Mouse (Mus musculus) embryonic fibroblast, embryonic 13.5 days (primary cell): ENCODE results near the gene Vcam1. TPM values are rescaled to one million over a fixed set of nuclear protein-coding genes. Genes with fewer than 3 reads are reported as not detected.

Experiments used
- H3K27ac ChIP-seq: 2 replicates; pipeline ENCODE4 v1.5.1; 2012; ENCODE audit warnings: low read length, control low read depth, inconsistent platforms; ENCODE audit not compliant: insufficient read depth
- H3K4me1 ChIP-seq: 2 replicates; pipeline ENCODE4 v1.6.1; 2011; ENCODE audit warnings: low read length; ENCODE audit not compliant: control insufficient read depth, insufficient read depth
- H3K4me3 ChIP-seq: 2 replicates; pipeline ENCODE4 v1.5.1; 2011; ENCODE audit warnings: mild to moderate bottlenecking, control low read depth, low read length; ENCODE audit not compliant: insufficient read depth
- CTCF ChIP-seq: IDR thresholded peaks from 2 replicates; pipeline ENCODE4 v1.5.1; 2011; ENCODE audit warnings: mild to moderate bottlenecking, control low read depth, low read length, moderate library complexity, borderline replicate concordance; ENCODE audit not compliant: insufficient read depth
- POLR2A ChIP-seq: IDR thresholded peaks from 2 replicates; pipeline ENCODE4 v1.6.1; 2011; ENCODE audit warnings: low read depth, mild to moderate bottlenecking, control low read depth, low read length, moderate library complexity
- polyA plus RNA-seq: library from polyadenylated mRNA; stranded (reverse); fragments of >200 nt; gene quantifications from 2 replicates; pipeline ENCODE4 v1.2.4, GENCODE M21; 2011; ENCODE audit warnings: low read depth; ENCODE audit not compliant: missing spikeins, insufficient read length

Gene Vcam1
- polyA plus RNA-seq, 1 experiment: 127 TPM

DNA sequence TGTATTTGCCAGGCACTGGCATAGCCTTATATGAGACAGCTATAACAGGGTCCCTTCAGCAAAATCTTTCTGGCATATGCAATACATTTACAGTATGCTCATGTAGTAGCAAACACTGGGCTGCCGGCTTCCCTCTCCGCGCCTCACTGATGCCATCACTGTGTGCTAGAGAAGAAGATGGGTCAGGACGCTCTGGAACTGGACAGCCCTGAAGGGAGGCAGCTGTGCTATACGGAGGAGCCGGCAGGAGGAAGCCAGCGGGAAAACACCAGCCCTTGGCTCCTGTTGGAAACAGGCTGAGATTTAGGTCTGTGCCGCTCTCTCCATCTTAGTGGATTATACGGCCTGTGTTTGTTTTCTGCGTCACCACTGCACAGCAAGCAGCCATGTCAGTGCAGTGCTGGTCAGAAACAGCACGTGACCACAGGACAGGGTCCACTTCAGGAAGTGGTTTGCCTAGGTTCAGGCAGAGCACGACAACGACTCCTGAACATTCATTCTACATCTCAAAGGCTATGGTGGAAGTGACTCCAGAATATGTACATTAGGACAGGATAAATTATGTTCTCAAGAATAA is 20.7 kb upstream of the Vcam1 start:
- no peaks in the 10 kb centered on the region for H3K4me1 ChIP-seq
- no peak overlapping the region for H3K27ac ChIP-seq
- H3K4me3 ChIP-seq: no peak overlapping the region
- TF ChIP-seq POLR2A (no peak), CTCF (no peak)

DNA sequence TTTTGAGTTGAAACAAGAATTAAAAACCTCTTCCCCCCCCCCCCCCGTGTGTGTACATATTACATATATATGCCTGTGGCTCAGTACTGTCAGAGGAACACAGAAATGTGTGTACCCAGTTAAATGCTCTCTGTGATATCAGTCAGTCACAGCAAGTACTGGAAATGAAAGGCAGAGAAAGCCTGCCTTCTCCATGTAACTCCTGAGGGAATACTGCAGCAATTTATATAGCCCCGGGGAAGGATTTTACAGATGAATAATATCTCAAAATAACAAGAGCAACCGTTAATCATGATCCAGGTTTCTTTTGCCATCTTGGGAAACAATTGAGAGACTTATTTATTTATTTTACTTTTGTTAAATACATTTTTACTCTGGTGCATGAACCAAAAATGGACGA is 19.6 kb upstream of the Vcam1 start:
- TF ChIP-seq CTCF (no peak), POLR2A (no peak)
- no peak overlapping the region for H3K4me3 ChIP-seq

DNA sequence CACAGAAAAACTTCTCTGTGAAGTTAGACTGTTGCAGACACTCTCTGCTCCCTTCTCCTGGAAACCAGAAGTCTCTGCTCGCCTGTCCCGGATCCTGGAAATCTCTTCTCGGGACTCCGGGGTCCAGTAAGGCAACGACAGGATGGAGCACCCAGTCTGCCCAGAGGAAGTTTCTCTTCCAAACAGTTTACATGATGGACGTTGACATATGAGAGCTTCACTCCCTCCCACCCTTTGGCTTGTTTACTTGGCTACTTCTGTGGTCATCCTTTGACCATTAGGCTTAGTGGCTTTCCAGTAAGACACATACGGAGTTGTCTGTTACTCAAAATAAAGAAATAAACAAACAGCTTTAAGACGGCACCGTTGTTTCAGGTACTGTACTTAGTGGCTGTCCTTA is 19.2 kb upstream of the Vcam1 start:
- H3K27ac ChIP-seq: no peak overlapping the region
- H3K4me1 ChIP-seq: no peaks in the 10 kb centered on the region
- TF ChIP-seq CTCF: no peak
- TF ChIP-seq POLR2A: no peak

More for the DNA sequence above, 19.6 kb upstream of the Vcam1 start:
- Histone ChIP-seq H3K27ac (no peak overlapping the region), H3K4me1 (no peaks in the 10 kb centered on the region)

DNA sequence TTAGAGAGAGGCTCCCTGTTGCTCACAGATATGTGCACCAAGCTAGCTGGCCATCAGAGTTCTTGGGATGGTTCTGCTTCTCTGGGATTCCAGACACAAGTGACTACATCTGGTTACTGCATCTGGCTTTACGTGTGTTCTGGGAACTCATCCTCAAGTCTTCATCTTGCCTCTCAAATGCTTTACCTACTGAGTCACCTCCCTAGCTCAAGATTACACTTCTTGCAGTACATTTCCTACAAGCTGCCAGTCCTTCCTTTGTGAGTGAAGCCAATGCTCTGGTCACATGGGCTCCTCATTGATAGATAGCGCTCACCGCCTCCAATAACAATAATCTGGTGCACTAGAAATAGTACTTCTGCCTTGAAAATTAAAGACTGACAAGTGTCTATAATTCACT is 11.7 kb upstream of the Vcam1 start:
- no peak overlapping the region for H3K4me3 ChIP-seq
- H3K27ac ChIP-seq: no peak overlapping the region
- peaks cover 11% of the 10 kb centered on the region for H3K4me1 ChIP-seq
- no peak for TF ChIP-seq POLR2A
- TF ChIP-seq CTCF: no peak

More for the DNA sequence above, 19.2 kb upstream of the Vcam1 start:
- no peak overlapping the region for H3K4me3 ChIP-seq

DNA sequence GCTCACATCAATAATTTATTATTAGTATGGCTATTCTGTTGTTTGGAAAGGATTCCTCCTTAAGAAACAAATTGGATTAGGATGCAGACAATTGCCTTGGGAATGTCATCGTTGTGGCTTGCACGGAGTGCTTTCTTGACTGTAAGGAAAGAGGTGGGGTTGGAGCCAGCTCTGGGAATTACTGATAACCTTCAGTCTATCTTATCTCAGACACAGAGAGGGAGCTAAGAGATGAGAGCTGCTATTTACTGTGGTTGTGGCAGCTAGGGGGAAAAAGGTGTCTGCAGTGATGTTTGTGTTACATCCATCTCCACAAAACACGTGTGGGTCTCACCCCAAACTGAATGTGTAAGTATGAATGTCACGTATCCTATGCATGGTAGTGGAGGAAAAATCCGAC is 9.5 kb upstream of the Vcam1 start:
- TF ChIP-seq POLR2A (no peak), CTCF (no peak)
- H3K4me3 ChIP-seq: no peak overlapping the region
- peaks cover 11% of the 10 kb centered on the region for H3K4me1 ChIP-seq
- H3K27ac ChIP-seq: peak overlapping the region; percentile 29; the same call in 1 of the 2 replicates

DNA sequence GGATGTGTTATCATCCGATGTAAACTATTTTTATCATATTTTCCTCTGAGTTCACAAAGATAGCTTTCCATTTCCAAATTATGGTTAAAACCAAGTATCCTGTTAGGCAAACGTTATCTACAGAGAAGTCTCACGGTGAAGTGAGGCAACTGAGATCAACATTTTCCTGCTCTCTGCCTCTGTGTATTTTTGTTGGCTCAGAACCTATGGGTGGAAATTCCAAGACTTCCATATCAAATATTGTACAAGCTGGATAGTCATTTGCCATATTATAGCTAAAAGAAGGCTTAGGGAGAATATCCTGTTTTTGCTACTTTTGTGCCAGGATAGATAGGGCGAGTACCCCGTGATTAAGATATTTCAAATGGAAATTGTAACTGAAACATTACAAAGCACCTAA is 8.6 kb upstream of the Vcam1 start:
- Histone ChIP-seq H3K4me1 (peaks cover 11% of the 10 kb centered on the region), H3K4me3 (no peak overlapping the region), H3K27ac (peak overlapping the region; percentile 75)
- TF ChIP-seq CTCF (no peak), POLR2A (no peak)

DNA sequence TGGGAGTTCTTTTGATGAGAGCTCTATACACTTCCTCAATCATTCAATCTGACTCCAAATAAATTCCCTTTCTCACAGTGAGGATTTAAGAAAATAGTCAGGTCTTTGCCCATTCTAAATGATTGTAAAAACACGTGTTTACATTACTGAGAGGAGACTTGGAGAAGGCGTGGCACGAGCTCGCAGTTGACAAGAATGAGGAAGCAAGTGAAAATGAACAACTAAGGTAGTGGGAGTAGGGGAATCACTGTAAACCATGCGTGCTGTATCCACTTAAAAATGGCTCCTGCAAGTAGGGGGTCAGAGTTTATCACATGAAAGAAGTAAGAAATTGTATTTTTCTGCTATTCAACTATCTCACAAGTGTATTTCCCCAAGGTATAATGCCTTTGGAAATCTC is 3.9 kb upstream of the Vcam1 start:
- H3K27ac ChIP-seq: no peak overlapping the region
- H3K4me1 ChIP-seq: no peaks in the 10 kb centered on the region; the same call in 1 of the 2 replicates
- TF ChIP-seq POLR2A (no peak), CTCF (no peak)
- H3K4me3 ChIP-seq: no peak overlapping the region

DNA sequence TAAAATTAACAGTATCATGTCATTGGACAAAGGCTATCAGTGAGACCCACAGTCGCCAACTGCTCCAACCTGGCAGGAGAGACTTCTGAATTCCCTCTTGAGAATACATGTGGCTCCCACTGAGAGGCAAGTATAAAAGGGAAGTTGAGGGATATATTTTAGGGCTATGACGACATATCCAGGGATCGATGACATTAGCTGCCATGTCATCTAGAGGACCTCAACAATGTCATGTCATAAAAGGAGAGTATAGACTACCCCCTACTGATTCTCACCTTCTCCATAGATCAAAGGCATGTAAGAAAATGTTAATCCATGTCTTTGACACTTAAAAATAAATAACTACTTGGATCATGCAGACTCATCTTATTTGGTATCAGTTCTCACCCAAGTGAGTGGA is 1.2 kb upstream of the Vcam1 start:
- TF ChIP-seq CTCF: no peak
- no peak for TF ChIP-seq POLR2A
- Histone ChIP-seq H3K4me1 (peaks cover 2% of the 10 kb centered on the region; the same call in 1 of the 2 replicates), H3K4me3 (no peak overlapping the region), H3K27ac (no peak overlapping the region)

DNA sequence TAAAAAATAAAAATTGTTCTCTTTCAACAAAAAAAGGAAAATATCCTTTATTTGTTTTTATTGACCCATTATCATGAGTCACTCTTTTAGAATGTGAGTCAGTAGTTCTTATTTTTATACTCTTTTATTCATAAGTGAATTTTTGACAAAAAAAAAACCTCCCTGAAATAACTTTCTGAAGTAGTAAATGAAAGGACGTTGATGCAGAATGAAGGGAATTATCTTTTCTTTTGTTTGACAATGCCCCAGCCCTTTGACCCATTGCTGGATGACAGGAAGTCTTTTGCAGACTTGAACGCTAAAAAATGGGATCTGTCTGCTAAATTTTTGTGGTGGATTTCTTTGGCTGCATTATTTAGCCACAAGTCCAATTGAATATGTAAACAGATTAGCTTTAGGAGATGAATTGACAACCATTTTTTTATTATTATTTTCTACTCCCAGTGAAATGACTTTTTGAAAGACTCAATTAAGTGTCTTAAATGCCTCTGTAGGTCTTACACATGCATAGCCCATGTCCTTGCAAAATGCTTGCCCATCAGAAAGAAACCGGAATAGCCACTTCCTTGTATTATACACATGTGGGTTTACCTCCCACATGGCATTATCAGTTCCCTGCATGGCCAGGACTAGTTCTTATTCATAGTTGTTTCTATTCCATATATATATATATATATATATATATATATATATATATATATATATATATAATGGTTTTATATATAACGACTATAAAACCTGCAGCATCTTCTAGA is 530 bp upstream of the Vcam1 start:
- TF ChIP-seq POLR2A (no peak), CTCF (no peak)
- H3K27ac ChIP-seq: peak overlapping the region; percentile 86
- peaks cover 2% of the 10 kb centered on the region; the same call in 1 of the 2 replicates for H3K4me1 ChIP-seq
- H3K4me3 ChIP-seq: no peak overlapping the region
